Mouse (Mus musculus) embryo, embryonic 10.5 days (tissue): ENCODE measurements around the gene Vps13d.

Source experiments
- DNase-seq: peaks from one replicate; pipeline ENCODE4 v3.0.0-alpha.2; 2015; ENCODE audit warnings: low spot score

Vps13d gene

GRCm38 (mm10) chr4:145035450-145035849, 159.4 kb downstream of the Vps13d start:
- no peak for DNase-seq

- DNase-seq, result peak; percentile 80
These were observed 160.1 kb downstream of the Vps13d start for GRCm38 (mm10) chr4:145034506-145035243.

DNA sequence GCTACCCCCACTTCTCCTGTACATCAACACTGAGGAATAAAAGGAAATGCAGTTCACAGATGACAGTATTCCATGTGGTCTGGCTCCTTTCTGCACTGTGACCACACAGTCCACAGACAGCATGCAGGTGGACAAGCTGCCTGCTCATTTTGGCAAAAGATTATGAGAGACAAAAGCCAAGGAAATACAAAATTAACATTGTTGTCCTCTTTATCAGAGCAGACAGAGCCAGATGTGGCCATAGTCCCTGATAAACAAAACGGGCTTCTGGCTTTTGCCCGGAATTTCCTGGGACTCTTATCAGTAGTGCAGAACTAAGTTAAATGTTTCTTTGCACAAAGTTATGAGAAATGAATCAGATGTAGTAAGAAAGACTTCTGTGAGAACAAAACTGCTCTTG, 161.4 kb downstream of the Vps13d start:
- no peak for DNase-seq

DNA sequence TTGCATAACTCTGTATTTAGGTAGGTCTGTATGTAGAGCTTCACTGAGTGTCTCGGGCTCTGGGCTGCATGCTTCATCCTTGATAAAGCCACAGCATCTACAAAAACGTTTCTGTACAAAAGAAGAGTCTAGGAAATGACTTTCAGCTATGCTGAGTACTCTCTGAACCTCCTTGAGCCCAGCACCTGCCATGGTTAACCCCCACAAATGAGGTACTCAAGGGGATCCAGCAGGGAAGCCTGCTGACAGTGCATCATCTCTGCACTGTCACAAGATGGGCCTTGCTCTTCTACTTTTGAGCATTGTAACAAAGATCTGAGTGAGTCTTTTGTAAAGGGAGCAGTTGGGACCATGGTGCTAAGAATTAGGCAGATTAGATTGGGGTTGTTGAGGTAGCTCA, 162.2 kb downstream of the Vps13d start:
- DNase-seq, result no peak

GRCm38 (mm10) chr4:145031510-145031909, 163.3 kb downstream of the Vps13d start:
- DNase-seq, result no peak

- DNase-seq, result no peak
These were observed 168.4 kb downstream of the Vps13d start for GRCm38 (mm10) chr4:145026449-145026851.

DNA sequence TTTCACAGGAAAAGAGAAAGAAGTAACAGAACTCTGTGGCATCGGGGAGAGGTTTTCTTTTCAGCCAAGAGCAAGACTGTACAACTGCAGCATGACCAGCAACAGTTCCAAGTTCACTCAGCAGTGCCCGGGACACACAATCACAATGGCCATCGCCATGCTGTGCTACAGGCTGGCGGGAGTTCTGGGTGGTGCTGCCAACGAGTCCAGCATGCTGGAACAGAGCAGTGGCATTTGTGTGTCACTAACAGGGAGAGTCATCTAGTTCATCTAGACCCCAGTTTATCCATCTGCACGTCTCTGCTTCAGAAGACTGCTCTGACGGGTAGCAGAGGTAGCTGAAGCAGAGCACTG, 169.4 kb downstream of the Vps13d start:
- no peak for DNase-seq

DNA sequence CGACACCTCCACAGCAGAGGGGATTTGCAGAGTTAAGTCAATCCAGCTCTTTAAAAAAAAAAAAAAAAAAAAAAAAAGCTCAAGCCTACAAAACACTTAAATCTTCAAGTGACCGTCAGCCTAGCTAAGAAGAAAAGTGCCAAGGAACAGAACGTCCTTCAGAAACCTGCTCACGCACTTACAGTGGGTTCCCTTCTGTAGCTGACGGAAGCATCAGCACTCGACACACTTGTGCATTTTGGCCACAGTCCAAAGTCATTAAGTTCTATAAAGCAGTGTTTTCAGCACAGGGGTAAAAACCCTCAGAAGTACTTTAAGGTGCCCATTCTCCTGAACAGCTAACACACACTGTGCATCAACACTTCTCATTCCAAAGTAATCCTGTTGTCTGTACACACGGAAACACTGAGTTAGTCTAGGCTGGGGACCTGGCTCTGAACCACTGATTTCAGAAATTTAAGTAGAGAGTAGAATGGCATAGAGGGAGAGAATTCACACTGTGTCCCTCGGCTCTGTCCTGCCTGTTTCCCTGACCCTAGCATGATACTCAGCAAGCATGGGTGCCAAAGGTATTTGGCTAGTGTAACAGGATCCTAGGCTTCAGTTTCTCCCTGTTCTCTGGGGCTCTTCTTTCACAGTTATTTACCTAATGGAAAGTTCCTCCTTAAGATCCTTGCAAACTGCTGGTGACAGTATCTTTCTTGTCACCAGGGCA, 170.0 kb downstream of the Vps13d start:
- DNase-seq, result no peak

GRCm38 (mm10) chr4:145023911-145024310, 170.9 kb downstream of the Vps13d start:
- DNase-seq, result no peak

GRCm38 (mm10) chr4:145022815-145023214, 172.0 kb downstream of the Vps13d start:
- DNase-seq, result no peak

DNA sequence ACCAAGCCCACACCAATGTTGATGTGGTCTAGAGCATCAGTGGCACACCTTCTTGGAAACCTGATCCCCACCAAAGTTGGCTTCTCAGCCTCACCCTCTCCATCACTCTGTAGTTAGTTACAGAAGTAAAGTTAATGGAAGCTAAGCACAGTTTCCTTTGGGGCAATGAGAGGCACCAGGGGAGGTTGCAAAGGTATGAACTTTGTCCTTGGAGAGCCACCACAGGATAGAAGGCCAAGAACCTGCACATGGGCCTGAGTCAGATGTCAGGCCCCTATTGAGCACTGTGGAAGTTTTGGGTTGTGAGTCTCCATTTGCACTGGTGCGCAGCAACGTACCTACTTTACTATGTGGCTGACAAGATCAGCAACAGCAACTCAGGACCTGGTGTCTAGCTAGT, 172.6 kb downstream of the Vps13d start:
- no peak for DNase-seq

DNA sequence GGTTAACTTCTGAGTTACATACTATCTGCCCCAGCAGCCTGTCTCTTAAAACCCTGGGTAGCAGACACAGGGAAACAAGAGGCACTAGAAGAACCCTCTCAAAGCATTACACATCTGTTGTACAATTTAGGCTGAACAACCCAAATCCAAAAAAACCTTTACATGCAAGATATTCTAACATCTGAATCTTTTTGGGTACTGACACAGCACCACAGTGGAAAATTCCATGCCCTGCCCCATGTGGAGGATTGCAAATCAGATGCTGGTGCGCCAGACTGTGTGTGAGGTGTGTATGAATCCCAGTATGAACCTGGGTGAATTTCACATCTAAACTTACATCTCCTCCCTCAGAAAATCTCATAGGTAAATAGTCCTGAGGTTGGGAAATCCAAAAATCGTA, 174.4 kb downstream of the Vps13d start:
- DNase-seq, result no peak

GRCm38 (mm10) chr4:145019121-145019714, 175.6 kb downstream of the Vps13d start:
- DNase-seq, result no peak

DNA sequence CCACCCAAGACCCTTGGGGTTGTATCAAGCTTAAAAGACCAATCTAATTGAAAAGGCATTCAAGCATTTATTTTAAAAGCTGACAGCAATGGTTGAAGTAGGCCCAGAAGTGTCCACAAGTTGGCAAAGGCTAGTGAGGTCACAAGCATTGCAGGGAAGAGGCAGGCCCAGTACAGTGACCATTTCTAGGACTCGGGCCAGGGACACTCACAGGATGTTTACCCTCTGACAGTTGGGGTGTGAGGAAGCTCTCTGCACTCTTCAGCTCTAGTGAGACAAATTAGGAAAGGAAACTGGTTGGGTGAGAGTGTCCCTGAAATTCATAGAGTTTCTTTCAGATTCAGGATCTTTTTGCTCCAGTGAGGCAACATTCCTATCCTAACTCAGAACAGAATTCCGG, 177.1 kb downstream of the Vps13d start:
- DNase-seq, result no peak

- no peak for DNase-seq
These were observed 178.1 kb downstream of the Vps13d start for GRCm38 (mm10) chr4:145016669-145017068.

- DNase-seq, result no peak
These were observed 180.2 kb downstream of the Vps13d start for GRCm38 (mm10) chr4:145014632-145014960.

DNA sequence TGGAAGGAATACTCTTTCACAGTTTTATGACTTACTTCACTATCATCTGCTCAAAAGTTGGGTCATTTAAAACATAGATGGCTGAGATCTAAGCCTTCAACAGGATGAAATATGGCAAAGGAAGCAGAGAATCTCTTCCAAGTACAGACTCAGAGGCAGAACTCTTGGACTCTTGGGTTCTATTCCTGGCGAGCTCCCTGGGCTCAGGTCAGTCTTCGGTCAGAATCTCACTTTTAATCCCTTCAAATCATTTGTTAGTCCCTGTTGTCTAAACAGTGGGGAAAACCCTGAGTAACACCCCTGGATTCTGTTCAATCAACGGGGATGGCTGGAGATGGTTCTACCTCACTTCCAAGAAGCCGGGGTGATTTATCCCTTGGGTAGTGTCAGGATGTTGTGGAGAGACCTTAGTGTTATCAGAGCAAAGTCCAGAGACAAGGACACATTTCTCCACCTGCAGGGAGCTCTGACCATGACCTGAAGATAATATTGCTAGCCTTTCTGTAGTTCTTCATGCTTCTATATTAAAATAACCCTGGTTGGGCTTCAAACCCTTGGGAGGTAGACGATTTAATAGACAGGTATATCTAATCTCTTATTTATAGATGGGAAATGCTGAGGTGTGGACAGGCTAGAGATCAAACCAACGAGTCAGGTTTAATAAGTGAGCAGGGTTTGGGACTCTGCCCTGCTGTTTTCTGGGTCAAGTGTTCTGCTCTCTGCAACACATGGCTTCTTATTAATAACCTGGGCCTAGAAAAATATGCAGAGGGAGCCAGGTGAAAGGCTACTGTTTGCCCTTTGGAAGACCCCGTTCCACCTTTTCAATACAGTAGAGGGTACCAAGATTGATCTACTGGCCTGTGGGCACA, 180.8 kb downstream of the Vps13d start:
- no peak for DNase-seq

DNA sequence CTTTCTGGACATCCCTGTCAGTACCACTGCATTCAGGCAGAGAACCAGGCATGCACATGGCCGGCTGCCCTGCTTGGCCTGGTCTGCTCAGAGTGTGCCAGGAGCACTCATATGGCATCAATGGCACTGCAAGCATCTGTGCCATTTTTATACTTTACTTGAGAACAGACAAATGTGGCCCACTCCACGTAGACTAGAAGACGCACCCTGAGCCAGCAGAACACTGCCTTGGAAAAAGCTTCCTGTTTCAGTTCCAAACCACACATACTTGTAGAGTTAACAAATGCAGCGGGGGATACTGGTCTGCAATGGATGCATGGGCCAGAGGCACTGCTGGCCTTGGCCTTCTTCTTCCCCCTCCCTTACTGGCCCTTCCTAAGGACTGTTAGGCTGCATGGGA, 181.6 kb downstream of the Vps13d start:
- DNase-seq, result no peak

GRCm38 (mm10) chr4:145011156-145011555, 183.6 kb downstream of the Vps13d start:
- no peak for DNase-seq

GRCm38 (mm10) chr4:145009934-145010333, 184.9 kb downstream of the Vps13d start:
- DNase-seq, result no peak

- DNase-seq, result no peak
These were observed 185.4 kb downstream of the Vps13d start for GRCm38 (mm10) chr4:145009437-145009836.

- no peak for DNase-seq
These were observed 188.8 kb downstream of the Vps13d start for GRCm38 (mm10) chr4:145005943-145006545.
